Mouse (Mus musculus) liver, adult 2 months (tissue): ENCODE measurements at regions not wholly inside any gene's neighbourhood (a gene's known extent, or its start where the extent isn't known, plus 50 kb on each side); places are given as distances from the start of the nearest gene placed in this dataset.

Experiments
- DNase-seq: peaks from one replicate; pipeline ENCODE4 v3.0.0-alpha.2; 2011; ENCODE audit warnings: low read depth, low spot score; ENCODE audit errors: extremely low read depth
- H3K27ac ChIP-seq: fragments of 200-500 bp; replicated peaks from 2 replicates; pipeline ENCODE4 v1.5.1; 2012; ENCODE audit warnings: low read depth, mild to moderate bottlenecking, control low read depth, inconsistent platforms, low read length; ENCODE audit not compliant: insufficient read depth
- H3K27me3 ChIP-seq: fragments of 200-500 bp; 2 replicates; pipeline ENCODE4 v1.6.1; 2012; ENCODE audit warnings: mild to moderate bottlenecking, moderate library complexity, low read length, inconsistent platforms; ENCODE audit not compliant: control insufficient read depth, insufficient read depth
- H3K36me3 ChIP-seq: fragments of 200-500 bp; 2 replicates; pipeline ENCODE4 v1.6.1; 2012; ENCODE audit warnings: low read length, inconsistent platforms; ENCODE audit not compliant: control insufficient read depth, insufficient read depth
- H3K4me1 ChIP-seq: fragments of 200-500 bp; 2 replicates; pipeline ENCODE4 v1.6.1; 2011; ENCODE audit warnings: low read length; ENCODE audit not compliant: control insufficient read depth, insufficient read depth
- H3K4me3 ChIP-seq: fragments of 200-500 bp; 2 replicates; pipeline ENCODE4 v1.5.1; 2011; ENCODE audit warnings: low read depth, mild to moderate bottlenecking, control low read depth, low read length, moderate library complexity; ENCODE audit not compliant: insufficient read depth
- H3K79me2 ChIP-seq: fragments of 200-500 bp; 2 replicates; pipeline ENCODE4 v1.6.1; 2012; ENCODE audit warnings: inconsistent platforms, mild to moderate bottlenecking, low read length, moderate library complexity; ENCODE audit not compliant: control insufficient read depth, insufficient read depth
- H3K9ac ChIP-seq: fragments of 200-500 bp; 2 replicates; pipeline ENCODE4 v1.6.1; 2012; ENCODE audit warnings: low read depth, mild to moderate bottlenecking, control low read depth, inconsistent platforms, low read length
- CTCF ChIP-seq: fragments of 200-500 bp; IDR thresholded peaks from 2 replicates; pipeline ENCODE4 v1.5.1; 2011; ENCODE audit warnings: low read depth, low read length, control low read depth
- POLR2A ChIP-seq: fragments of 200-500 bp; IDR thresholded peaks from 2 replicates; pipeline ENCODE4 v1.6.1; 2011; ENCODE audit warnings: low read length, control low read depth; ENCODE audit not compliant: insufficient read depth; ENCODE audit errors: extremely low read depth
- WGBS: fragments of 180-500 bp; shearing (Covaris S2); methylation state at CpG from one replicate; pipeline ENCODE4 v1.1.7; 2018; 5-methylcytosine and 5-hydroxymethylcytosine counted together

- no peak for TF ChIP-seq CTCF
- H3K36me3 ChIP-seq, result no peaks in the 10 kb centered on the region
- 89% methylated on average over 9 of the region's 9 CpGs for WGBS
- H3K4me1 ChIP-seq, result no peaks in the 10 kb centered on the region; the same call in 1 of the 2 replicates
- H3K27me3 ChIP-seq, result no peaks in the 10 kb centered on the region
- no peak overlapping the region for H3K27ac ChIP-seq
- H3K4me3 ChIP-seq, result no peak overlapping the region
- no peaks in the 10 kb centered on the region for H3K79me2 ChIP-seq
- H3K9ac ChIP-seq, result no peak overlapping the region
- no peak for DNase-seq
Measured at GRCm38 (mm10) chr13:74864000-74864399, 55.4 kb upstream of the Cast start.

- no peak overlapping the region for H3K9ac ChIP-seq
- WGBS, result 2% methylated on average over 1 of the region's 1 CpGs
Measured at GRCm38 (mm10) chr13:74861373-74861970, 52.9 kb upstream of the Cast start.

More at GRCm38 (mm10) chr13:74861373-74861970, 52.9 kb upstream of the Cast start:
- no peaks in the 10 kb centered on the region for H3K27me3 ChIP-seq
- H3K4me3 ChIP-seq, result no peak overlapping the region
- peak; percentile 29 for DNase-seq
- no peaks in the 10 kb centered on the region for H3K36me3 ChIP-seq
- no peak overlapping the region for H3K27ac ChIP-seq
- no peaks in the 10 kb centered on the region for H3K4me1 ChIP-seq
- no peaks in the 10 kb centered on the region for H3K79me2 ChIP-seq
- peak; percentile 54 for TF ChIP-seq CTCF
- no peak for TF ChIP-seq POLR2A
